Mouse (Mus musculus) heart, embryonic 16.5 days (tissue): ENCODE data around the gene Gm20547. TPM values are rescaled to one million over a fixed set of nuclear protein-coding genes. Genes with fewer than 3 reads are reported as not detected.

Experiments used
- microRNA-seq: library from miRNA; unstranded; fragments of <30 nt; microRNA quantifications from one replicate; pipeline ENCODE4, GENCODE M21; 2017
- polyA plus RNA-seq: library from polyadenylated mRNA; unstranded; fragments of >200 nt; fragmentation: Nextera tagmentation; extraction: Ambion mirVana; gene quantifications from 2 replicates; pipeline ENCODE4 v1.2.1, GENCODE M21; 2015

Gm20547 gene
- polyA plus RNA-seq, 1 experiment from 2014 or later = not detected

Small RNA genes within 50 kb of the gene (microRNA-seq; reads per million reads assigned to microRNA genes)
- gene Mir6970 (not detected), gene Mir6971 (1.4 reads per million), gene Mir6972 (not detected)

Other genes with a start within 250 kb of the Gm20547 start
- 11.7 and 12.3 TPM in 2 replicates for gene Fkbpl, start 237.3 kb downstream of the Gm20547 start, polyA plus RNA-seq
- 45.7 and 46.7 TPM in 2 replicates for gene Atf6b, start 234.9 kb downstream of the Gm20547 start, polyA plus RNA-seq
- gene Tnxb, start 211.5 kb downstream of the Gm20547 start, polyA plus RNA-seq = 2.5 and 2.8 TPM in 2 replicates
- gene C4b, start 138.2 kb downstream of the Gm20547 start, polyA plus RNA-seq = 0.25 and 0.34 TPM in 2 replicates
- not detected in 2 replicates for gene Cyp21a1, start 77.5 kb downstream of the Gm20547 start, polyA plus RNA-seq
- gene Stk19, start 45.1 kb downstream of the Gm20547 start, polyA plus RNA-seq = 17.1 and 24.4 TPM in 2 replicates
- 37.7 and 38.6 TPM in 2 replicates for gene Dxo, start 45.0 kb downstream of the Gm20547 start, polyA plus RNA-seq
- gene Skiv2l, start 31.8 kb downstream of the Gm20547 start, polyA plus RNA-seq = 32.9 and 33.9 TPM in 2 replicates
- 57.5 and 64.3 TPM in 2 replicates for gene Nelfe, start 31.7 kb downstream of the Gm20547 start, polyA plus RNA-seq
- gene Cfb, start 19.5 kb downstream of the Gm20547 start, polyA plus RNA-seq = 1.7 and 2.5 TPM in 2 replicates
- gene Zbtb12, start 2.6 kb downstream of the Gm20547 start, polyA plus RNA-seq = 1.4 and 1.5 TPM in 2 replicates
- 2.2 and 2.6 TPM in 2 replicates for gene C2, start 16.2 kb upstream of the Gm20547 start, polyA plus RNA-seq
- 39.5 and 41.5 TPM in 2 replicates for gene Ehmt2, start 16.4 kb upstream of the Gm20547 start, polyA plus RNA-seq
- 0.16 and 0.68 TPM in 2 replicates for gene Slc44a4, start 32.4 kb upstream of the Gm20547 start, polyA plus RNA-seq
- gene Neu1, start 49.2 kb upstream of the Gm20547 start, polyA plus RNA-seq = 20.1 and 20.4 TPM in 2 replicates
- gene Hspa1b, start 77.2 kb upstream of the Gm20547 start, polyA plus RNA-seq = 0.11 and 0.18 TPM in 2 replicates
- gene Gm20481, start 87.9 kb upstream of the Gm20547 start, polyA plus RNA-seq = not detected in 2 replicates
- 3.9 and 4.4 TPM in 2 replicates for gene Hspa1a, start 90.1 kb upstream of the Gm20547 start, polyA plus RNA-seq
- gene Hspa1l, start 90.7 kb upstream of the Gm20547 start, polyA plus RNA-seq = 3.1 and 4.2 TPM in 2 replicates
- gene Lsm2, start 99.8 kb upstream of the Gm20547 start, polyA plus RNA-seq = 132 and 134 TPM in 2 replicates
- gene Vars, start 118.9 kb upstream of the Gm20547 start, polyA plus RNA-seq = 69.9 and 75.0 TPM in 2 replicates
- gene Vwa7, start 134.5 kb upstream of the Gm20547 start, polyA plus RNA-seq = 0.27 and 0.34 TPM in 2 replicates
- 1.9 and 3.0 TPM in 2 replicates for gene Sapcd1, start 146.0 kb upstream of the Gm20547 start, polyA plus RNA-seq
- gene Msh5, start 164.7 kb upstream of the Gm20547 start, polyA plus RNA-seq = 3.5 and 3.7 TPM in 2 replicates
- gene Clic1, start 167.9 kb upstream of the Gm20547 start, polyA plus RNA-seq = 349 and 372 TPM in 2 replicates
- 171 and 193 TPM in 2 replicates for gene Ddah2, start 177.0 kb upstream of the Gm20547 start, polyA plus RNA-seq
- 0.17 TPM in 1 of 2 replicates, not detected in the other for gene Ly6g6c, start 183.3 kb upstream of the Gm20547 start, polyA plus RNA-seq
- gene Mpig6b, start 184.1 kb upstream of the Gm20547 start, polyA plus RNA-seq = 0.16 and 0.54 TPM in 2 replicates
- gene Ly6g6e, start 194.9 kb upstream of the Gm20547 start, polyA plus RNA-seq = 0.72 and 0.84 TPM in 2 replicates
- gene Ly6g6d, start 196.0 kb upstream of the Gm20547 start, polyA plus RNA-seq = 1.9 and 3.4 TPM in 2 replicates
- gene Ly6g6f, start 203.6 kb upstream of the Gm20547 start, polyA plus RNA-seq = 0.29 and 0.39 TPM in 2 replicates
- gene Abhd16a, start 207.2 kb upstream of the Gm20547 start, polyA plus RNA-seq = 80.9 and 83.3 TPM in 2 replicates
- gene Ly6g5c, start 226.2 kb upstream of the Gm20547 start, polyA plus RNA-seq = 0.72 TPM in 1 of 2 replicates, not detected in the other
- gene Ly6g5b, start 233.4 kb upstream of the Gm20547 start, polyA plus RNA-seq = 0.57 and 0.63 TPM in 2 replicates
- 13.6 and 14.9 TPM in 2 replicates for gene Gpank1, start 239.4 kb upstream of the Gm20547 start, polyA plus RNA-seq
- 224 and 232 TPM in 2 replicates for gene Csnk2b, start 240.0 kb upstream of the Gm20547 start, polyA plus RNA-seq
- 10.1 and 10.2 TPM in 2 replicates for gene D17H6S53E, start 244.3 kb upstream of the Gm20547 start, polyA plus RNA-seq